8 mouse cellular contexts compared by ENCODE assay signal in genomic region chr1:178317275-178318001, GRCm38 (mm10). TPM values are rescaled to one million over a fixed set of nuclear protein-coding genes. Genes with fewer than 3 reads are reported as not detected.
DNase-seq lines count a peak whose midpoint lies in the region; ATAC-seq and TF ChIP-seq lines count a peak whose summit lies in the region.

No protein-coding gene starts in this region.

- H3K4me1 ChIP-seq in heart, postnatal 0 days (ENCODE audit: control insufficient read depth, insufficient read depth), result peaks cover 16% of the 10 kb centered on the region
- H3K4me1 ChIP-seq in hindbrain, embryonic 10.5 days (replicated peaks), result peaks cover 27% of the 10 kb centered on the region
- H3K4me1 ChIP-seq in midbrain, embryonic 12.5 days, result peaks cover 22% of the 10 kb centered on the region

- no peaks in the 10 kb centered on the region for H3K9me3 ChIP-seq in heart, postnatal 0 days (replicated peaks; ENCODE audit: control insufficient read depth, low read length)
- H3K9me3 ChIP-seq in hindbrain, embryonic 10.5 days, result no peaks in the 10 kb centered on the region
- no peaks in the 10 kb centered on the region for H3K9me3 ChIP-seq in midbrain, embryonic 12.5 days

- 23% methylated on average over 10 of the region's 10 CpGs for WGBS in heart, postnatal 0 days
- WGBS in hindbrain, embryonic 10.5 days, result 59% methylated on average over 10 of the region's 10 CpGs
- 55% methylated on average over 10 of the region's 10 CpGs for WGBS in midbrain, embryonic 12.5 days

- H3K36me3 ChIP-seq in heart, postnatal 0 days (replicated peaks; ENCODE audit: control insufficient read depth, insufficient read depth, low read length), result peaks cover 19% of the 10 kb centered on the region
- peaks cover 23% of the 10 kb centered on the region for H3K36me3 ChIP-seq in hindbrain, embryonic 10.5 days
- H3K36me3 ChIP-seq in midbrain, embryonic 12.5 days, result peaks cover 21% of the 10 kb centered on the region

- TF ChIP-seq EP300 in heart, postnatal 0 days (IDR thresholded peaks at IDR 0.05; ENCODE audit: low read depth), result no peak

- H3K4me3 ChIP-seq in heart, postnatal 0 days (ENCODE audit: low read depth, low read length), result peak overlapping the region; percentile 71
- peak overlapping the region; percentile 63 for H3K4me3 ChIP-seq in hindbrain, embryonic 10.5 days
- peak overlapping the region; percentile 55 for H3K4me3 ChIP-seq in midbrain, embryonic 12.5 days

- DNase-seq in heart, postnatal 0 days (ENCODE audit: low spot score), result no peak
- no peak for DNase-seq in heart, postnatal 14 days
- peak; percentile 54 for DNase-seq in NIH3T3 (ENCODE audit: low read depth)
- no peak for DNase-seq in hindbrain, embryonic 10.5 days (ENCODE audit: low spot score)
- DNase-seq in urinary bladder, adult 2 months (ENCODE audit: low spot score), result no peak

- peak overlapping the region; percentile 97 for H3K27ac ChIP-seq in heart, postnatal 0 days (ENCODE audit: low read depth)
- peak overlapping the region; percentile 100 for H3K27ac ChIP-seq in hindbrain, embryonic 10.5 days
- H3K27ac ChIP-seq in midbrain, embryonic 12.5 days (replicated peaks), result peak overlapping the region; percentile 100

- peak overlapping the region; percentile 73 for H3K4me2 ChIP-seq in heart, postnatal 0 days (ENCODE audit: low read depth, low read length)
- peak overlapping the region; percentile 83 for H3K4me2 ChIP-seq in midbrain, embryonic 12.5 days (replicated peaks)

- no peaks in the 10 kb centered on the region for H3K27me3 ChIP-seq in heart, postnatal 0 days (ENCODE audit: control insufficient read depth, insufficient read depth, low read length)
- H3K27me3 ChIP-seq in hindbrain, embryonic 10.5 days (ENCODE audit: insufficient read depth, poor library complexity, severe bottlenecking), result no peaks in the 10 kb centered on the region
- H3K27me3 ChIP-seq in midbrain, embryonic 12.5 days, result no peaks in the 10 kb centered on the region

- peak overlapping the region; percentile 84 for H3K9ac ChIP-seq in heart, postnatal 0 days (replicated peaks; ENCODE audit: low read depth, low read length)
- H3K9ac ChIP-seq in midbrain, embryonic 12.5 days (replicated peaks), result peak overlapping the region; percentile 83; the same call in 1 of the 2 replicates

- intact Hi-C loops in heart, postnatal 14 days (cut with DNase I), result loop anchor here (2.0 to 10.0 kb wide), 3 partner anchors 89 to 523 kb away; partner anchors contain the start of genes Adss, Desi2 and Efcab2

- no peak for ATAC-seq in heart, postnatal 0 days (ENCODE audit: insufficient read depth, low read depth)
- no peak for ATAC-seq in midbrain, embryonic 12.5 days (ENCODE audit: low FRiP score, low read depth)
- ATAC-seq in megakaryocyte-erythroid progenitor cell, adult 5-6 weeks (replicated peaks; ENCODE audit: low FRiP score, low TSS enrichment, poor library complexity, severe bottlenecking), result no peak
- ATAC-seq in inflammation-experienced regulatory T-cells, adult 6 months, result no peak

- TF ChIP-seq CTCF in heart, postnatal 0 days (IDR thresholded peaks at IDR 0.05; ENCODE audit: low read depth), result no peak

RNA-seq across cellular contexts. Expression of gene Cox20, which starts 1.5 kb away (rescaled TPM):
- total RNA-seq in heart, postnatal 0 days (2014; rRNA removed; ENCODE audit: low replicate concordance), result 160 and 268 TPM in 2 replicates
- polyA plus RNA-seq in heart, postnatal 0 days (2015; fragmentation: Nextera tagmentation; extraction: Ambion mirVana), result 519 and 555 TPM in 2 replicates
- total RNA-seq in heart, postnatal 14 days (2021), result 100 to 1,000 TPM; 111 to 119 TPM
- polyA plus RNA-seq in hindbrain, embryonic 10.5 days (2016; fragmentation: Nextera tagmentation; extraction: Ambion mirVana), result 87.1 and 109 TPM in 2 replicates
- polyA plus RNA-seq in midbrain, embryonic 12.5 days (2016; fragmentation: Nextera tagmentation; extraction: Ambion mirVana), result 138 and 160 TPM in 2 replicates
- 205 and 307 TPM in 2 replicates for total RNA-seq in megakaryocyte-erythroid progenitor cell, adult 5-6 weeks (2014; fragmentation: Nextera tagmentation)
- total RNA-seq in megakaryocyte-erythroid progenitor cell, adult 5-6 weeks (2017), result 253 and 262 TPM in 2 replicates
- 100 to 1,000 TPM; 177 to 251 (median 244) TPM for polyA plus RNA-seq in inflammation-experienced regulatory T-cells, adult 6 months (2017; shearing (Covaris generic))
- polyA plus RNA-seq in urinary bladder, adult 2 months (2012; rRNA removed), result 77.2 and 84.8 TPM in 2 replicates

RNA-seq across cellular contexts. Expression of gene Hnrnpu, which starts 20.2 kb away (rescaled TPM):
- total RNA-seq in heart, postnatal 0 days (2014; rRNA removed; ENCODE audit: low replicate concordance), result 62.2 and 85.6 TPM in 2 replicates
- 107 and 109 TPM in 2 replicates for polyA plus RNA-seq in heart, postnatal 0 days (2015; fragmentation: Nextera tagmentation; extraction: Ambion mirVana)
- 100 to 1,000 TPM; 212 to 218 TPM for total RNA-seq in heart, postnatal 14 days (2021)
- 466 and 470 TPM in 2 replicates for polyA plus RNA-seq in hindbrain, embryonic 10.5 days (2016; fragmentation: Nextera tagmentation; extraction: Ambion mirVana)
- polyA plus RNA-seq in midbrain, embryonic 12.5 days (2016; fragmentation: Nextera tagmentation; extraction: Ambion mirVana), result 896 and 987 TPM in 2 replicates
- 517 and 688 TPM in 2 replicates for total RNA-seq in megakaryocyte-erythroid progenitor cell, adult 5-6 weeks (2014; fragmentation: Nextera tagmentation)
- total RNA-seq in megakaryocyte-erythroid progenitor cell, adult 5-6 weeks (2017), result 688 and 728 TPM in 2 replicates
- 100 to 1,000 TPM in 2 of 3 experiments, 10 to 100 TPM in 1; 89.8 to 166 (median 118) TPM for polyA plus RNA-seq in inflammation-experienced regulatory T-cells, adult 6 months (2017; shearing (Covaris generic))
- polyA plus RNA-seq in urinary bladder, adult 2 months (2012; rRNA removed), result 207 and 224 TPM in 2 replicates
